Mouse (Mus musculus) embryonic facial prominence, embryonic 13.5 days (tissue): ENCODE measurements around the gene Mpped2. TPM values are rescaled to one million over a fixed set of nuclear protein-coding genes. Genes with fewer than 3 reads are reported as not detected.
A peak's percentile ranks its signal among the peaks of the same experiment; 100 is the strongest.

ENCODE experiments used
- ATAC-seq: fragments of 200-750 bp; cut with Nextera tagmentation; 2 replicates; pipeline ENCODE4 v1.8.0; 2017; ENCODE audit warnings: low read depth; ENCODE audit not compliant: insufficient number of reproducible peaks, insufficient read depth, low FRiP score, low TSS enrichment
- H3K27ac ChIP-seq: fragments of 300-500 bp; sonication (generic); 2 replicates; pipeline ENCODE4 v1.5.1; 2015; ENCODE audit warnings: moderate library complexity, mild to moderate bottlenecking, inconsistent platforms
- H3K27me3 ChIP-seq: fragments of 300-500 bp; sonication (generic); 2 replicates; pipeline ENCODE4 v1.6.1; 2015; ENCODE audit warnings: mild to moderate bottlenecking, inconsistent platforms
- H3K36me3 ChIP-seq: fragments of 300-500 bp; sonication (generic); 2 replicates; pipeline ENCODE4 v1.6.1; 2015; ENCODE audit warnings: mild to moderate bottlenecking, inconsistent platforms
- H3K4me1 ChIP-seq: fragments of 300-500 bp; sonication (generic); 2 replicates; pipeline ENCODE4 v1.6.1; 2015; ENCODE audit warnings: inconsistent platforms
- H3K4me2 ChIP-seq: fragments of 300-500 bp; sonication (generic); 2 replicates; pipeline ENCODE4 v1.6.1; 2015; ENCODE audit warnings: moderate library complexity, mild to moderate bottlenecking, inconsistent platforms
- H3K4me3 ChIP-seq: fragments of 300-500 bp; sonication (generic); 2 replicates; pipeline ENCODE4 v1.5.1; 2015; ENCODE audit warnings: mild to moderate bottlenecking, inconsistent platforms
- H3K9ac ChIP-seq: fragments of 300-500 bp; sonication (generic); 2 replicates; pipeline ENCODE4 v1.6.1; 2015; ENCODE audit warnings: mild to moderate bottlenecking, inconsistent platforms
- H3K9me3 ChIP-seq: fragments of 300-500 bp; sonication (generic); 2 replicates; pipeline ENCODE4 v1.6.1; 2016; ENCODE audit warnings: inconsistent platforms
- WGBS: fragments of 180-500 bp; shearing (Covaris S2); methylation state at CpG from one replicate; pipeline ENCODE4 v1.1.7; 2015; ENCODE audit warnings: mixed read lengths; 5-methylcytosine and 5-hydroxymethylcytosine counted together
- polyA plus RNA-seq: library from polyadenylated mRNA; unstranded; fragments of >200 nt; fragmentation: Nextera tagmentation; extraction: Ambion mirVana; gene quantifications from 2 replicates; pipeline ENCODE4 v1.2.1, GENCODE M21; 2015

Gene Mpped2
- polyA plus RNA-seq, 1 experiment from 2014 or later = 115 TPM

DNA sequence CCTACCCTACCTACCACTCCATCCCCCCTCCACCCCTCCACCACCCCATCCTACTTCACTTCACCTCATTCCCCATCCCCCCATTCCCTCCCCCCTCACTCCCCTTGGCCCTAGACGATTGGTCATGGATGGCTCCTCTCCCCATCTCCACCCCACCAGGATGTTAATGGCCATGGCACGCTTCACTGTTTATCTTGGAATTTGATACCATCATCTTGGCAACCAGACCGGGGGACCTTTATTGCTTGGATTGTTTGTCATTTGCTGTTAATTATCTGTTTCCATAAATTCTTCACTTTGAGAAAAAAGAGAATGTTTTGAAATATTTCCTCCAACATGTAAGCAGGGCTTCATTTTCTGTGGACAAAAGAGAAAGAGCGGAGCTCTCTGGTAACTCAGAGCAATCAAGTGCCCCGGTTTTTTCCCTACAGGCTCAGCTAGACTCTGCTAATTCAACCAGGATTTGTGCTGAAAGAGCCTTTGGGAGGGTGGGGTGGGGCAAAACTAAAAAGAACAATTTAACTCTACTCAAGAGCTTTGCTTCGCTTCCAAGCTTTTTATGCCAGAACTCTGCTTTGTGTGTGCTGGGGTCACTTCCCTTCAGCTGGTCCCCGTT is 17.9 kb downstream of the Mpped2 start:
- no peaks in the 10 kb centered on the region for H3K9me3 ChIP-seq
- H3K27ac ChIP-seq = peak overlapping the region; percentile 45; the same call in 1 of the 2 replicates
- no peaks in the 10 kb centered on the region for H3K27me3 ChIP-seq
- ATAC-seq = no peak
- 7% methylated on average over 7 of the region's 7 CpGs for WGBS
- no peak overlapping the region for H3K4me2 ChIP-seq
- peaks cover 3% of the 10 kb centered on the region; the same call in 1 of the 2 replicates for H3K36me3 ChIP-seq
- H3K4me1 ChIP-seq = peaks cover 55% of the 10 kb centered on the region
- H3K9ac ChIP-seq = no peak overlapping the region
- no peak overlapping the region for H3K4me3 ChIP-seq

DNA sequence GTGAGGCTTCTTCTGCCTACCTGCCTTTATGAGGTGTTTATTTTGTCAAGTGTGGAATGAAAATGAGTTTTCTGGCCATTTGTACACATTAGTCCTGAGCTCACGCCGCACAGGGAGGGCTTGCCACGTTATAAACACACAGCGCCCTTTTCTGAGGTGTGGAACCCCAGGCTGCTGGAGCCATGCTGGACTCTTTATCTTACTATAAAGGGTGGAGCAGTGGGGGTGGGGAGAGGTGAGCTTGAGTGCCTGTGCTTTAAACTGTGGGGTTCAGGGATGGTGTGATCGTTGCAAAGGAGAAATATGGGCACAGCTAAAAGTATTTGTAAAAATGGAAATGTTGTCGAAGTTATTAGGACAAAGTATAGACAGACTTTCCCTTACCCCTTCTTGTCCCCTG is 18.4 kb downstream of the Mpped2 start:
- peaks cover 51% of the 10 kb centered on the region for H3K4me1 ChIP-seq
- peak overlapping the region; percentile 45; the same call in 1 of the 2 replicates for H3K27ac ChIP-seq
- H3K9me3 ChIP-seq = no peaks in the 10 kb centered on the region
- ATAC-seq = no peak
- 56% methylated on average over 6 of the region's 6 CpGs for WGBS
- H3K9ac ChIP-seq = no peak overlapping the region
- no peak overlapping the region for H3K4me2 ChIP-seq
- no peak overlapping the region for H3K4me3 ChIP-seq
- H3K27me3 ChIP-seq = no peaks in the 10 kb centered on the region
- peaks cover 3% of the 10 kb centered on the region; the same call in 1 of the 2 replicates for H3K36me3 ChIP-seq

- Histone ChIP-seq H3K4me2 (0 out of 2 replicates have a peak overlapping the region, but pooled peaks have one; percentile 7), H3K27ac (peak overlapping the region; percentile 52), H3K4me1 (peaks cover 57% of the 10 kb centered on the region), H3K36me3 (no peaks in the 10 kb centered on the region), H3K4me3 (no peak overlapping the region), H3K9me3 (no peaks in the 10 kb centered on the region), H3K27me3 (no peaks in the 10 kb centered on the region), H3K9ac (no peak overlapping the region)
- WGBS = under 1% methylated on average over 4 of the region's 4 CpGs
- ATAC-seq = peak; percentile 76; the same call in 1 of the 2 replicates
Measured at GRCm38 (mm10) chr2:106713151-106713550, 20.1 kb downstream of the Mpped2 start.

- no peak overlapping the region for H3K4me2 ChIP-seq
- no peak overlapping the region for H3K9ac ChIP-seq
- H3K9me3 ChIP-seq = no peaks in the 10 kb centered on the region
- H3K4me3 ChIP-seq = no peak overlapping the region
- 80% methylated on average over 10 of the region's 10 CpGs for WGBS
- no peaks in the 10 kb centered on the region for H3K27me3 ChIP-seq
- H3K27ac ChIP-seq = no peak overlapping the region
- H3K36me3 ChIP-seq = no peaks in the 10 kb centered on the region
- no peak for ATAC-seq
- H3K4me1 ChIP-seq = peaks cover 69% of the 10 kb centered on the region
Measured at GRCm38 (mm10) chr2:106715674-106716364, 22.8 kb downstream of the Mpped2 start.

GRCm38 (mm10) chr2:106716365-106716717 is 23.3 kb downstream of the Mpped2 start:
- 81% methylated on average over 7 of the region's 7 CpGs for WGBS

DNA sequence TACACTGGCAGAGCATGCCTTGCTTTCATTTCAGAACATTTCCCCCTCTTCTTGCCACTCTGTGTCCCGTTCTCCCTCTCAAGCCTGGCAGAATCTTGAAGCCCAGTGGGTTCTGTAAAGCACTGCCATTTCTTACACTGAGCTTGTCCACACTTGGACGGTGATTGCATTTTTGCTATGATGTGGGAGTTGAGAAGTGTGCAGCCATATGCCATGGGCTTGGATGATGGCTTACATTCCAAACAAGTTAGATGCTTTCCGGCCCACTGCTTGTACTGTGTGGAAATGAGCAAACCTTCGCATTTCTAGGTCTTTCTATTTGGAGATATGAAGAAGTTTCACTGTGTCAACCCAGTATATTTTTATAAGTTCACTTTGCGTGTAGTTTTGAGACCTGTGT is 25.8 kb downstream of the Mpped2 start:
- peaks cover 61% of the 10 kb centered on the region for H3K4me1 ChIP-seq
- no peak for ATAC-seq

More at GRCm38 (mm10) chr2:106716365-106716717, 23.3 kb downstream of the Mpped2 start:
- ATAC-seq = no peak
- Histone ChIP-seq H3K4me1 (peaks cover 68% of the 10 kb centered on the region), H3K9ac (no peak overlapping the region), H3K9me3 (no peaks in the 10 kb centered on the region), H3K4me2 (no peak overlapping the region), H3K27ac (no peak overlapping the region), H3K4me3 (no peak overlapping the region), H3K36me3 (no peaks in the 10 kb centered on the region), H3K27me3 (no peaks in the 10 kb centered on the region)

DNA sequence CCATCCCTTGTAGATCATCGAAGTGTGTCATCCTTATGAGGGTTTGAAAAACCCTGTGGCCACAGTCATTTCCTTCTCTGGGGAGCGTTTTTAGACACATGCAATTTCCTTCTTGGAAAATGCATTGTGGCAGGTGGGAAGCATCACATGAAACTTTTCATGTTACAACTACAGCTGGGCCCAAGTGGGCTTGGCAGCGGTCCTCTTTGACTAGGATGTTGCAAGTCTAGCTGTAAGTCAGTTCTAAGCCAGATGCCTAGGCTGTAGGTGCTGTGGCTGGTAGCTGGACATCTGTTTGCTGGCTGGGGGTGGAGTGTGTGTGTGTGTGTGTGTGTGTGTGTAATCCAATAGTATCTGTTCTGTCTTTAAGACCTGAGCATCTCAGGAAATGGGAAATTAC is 26.4 kb downstream of the Mpped2 start:
- ATAC-seq = no peak
- no peak overlapping the region for H3K9ac ChIP-seq
- H3K9me3 ChIP-seq = no peaks in the 10 kb centered on the region
- WGBS = 79% methylated on average over 3 of the region's 3 CpGs
- no peak overlapping the region for H3K4me2 ChIP-seq
- H3K27ac ChIP-seq = no peak overlapping the region
- H3K27me3 ChIP-seq = no peaks in the 10 kb centered on the region
- H3K4me1 ChIP-seq = peaks cover 58% of the 10 kb centered on the region
- H3K4me3 ChIP-seq = no peak overlapping the region
- no peaks in the 10 kb centered on the region for H3K36me3 ChIP-seq

More for the DNA sequence above, 25.8 kb downstream of the Mpped2 start:
- no peaks in the 10 kb centered on the region for H3K9me3 ChIP-seq
- no peaks in the 10 kb centered on the region for H3K27me3 ChIP-seq
- H3K4me2 ChIP-seq = no peak overlapping the region
- H3K36me3 ChIP-seq = no peaks in the 10 kb centered on the region
- H3K27ac ChIP-seq = no peak overlapping the region
- 81% methylated on average over 5 of the region's 5 CpGs for WGBS
- H3K9ac ChIP-seq = no peak overlapping the region
- H3K4me3 ChIP-seq = no peak overlapping the region

DNA sequence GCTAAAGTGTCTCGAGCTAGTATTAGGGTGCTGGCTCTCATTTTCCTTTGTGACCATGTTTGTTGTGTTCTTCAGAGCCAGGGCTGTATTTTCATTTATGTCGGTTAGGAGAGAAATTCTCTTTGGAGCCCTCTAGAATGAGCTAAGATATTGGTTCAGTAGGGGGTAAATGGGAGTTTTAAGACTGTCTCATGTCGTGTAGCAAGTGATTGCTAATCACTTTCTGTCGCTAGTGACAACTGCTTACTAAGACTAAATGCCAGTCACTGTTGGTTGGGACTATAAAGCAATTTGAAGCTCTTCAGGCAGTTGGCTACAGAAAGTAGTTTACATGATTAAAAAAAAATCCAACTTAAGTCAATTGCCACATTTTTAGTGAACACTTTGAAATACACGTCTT is 27.6 kb downstream of the Mpped2 start:
- H3K27me3 ChIP-seq = no peaks in the 10 kb centered on the region
- peaks cover 7% of the 10 kb centered on the region for H3K36me3 ChIP-seq
- no peak overlapping the region for H3K4me3 ChIP-seq
- 41% methylated on average over 5 of the region's 5 CpGs for WGBS
- peaks cover 48% of the 10 kb centered on the region for H3K4me1 ChIP-seq
- no peak overlapping the region for H3K27ac ChIP-seq
- ATAC-seq = no peak
- H3K9me3 ChIP-seq = no peaks in the 10 kb centered on the region
- no peak overlapping the region for H3K4me2 ChIP-seq
- H3K9ac ChIP-seq = no peak overlapping the region

- no peaks in the 10 kb centered on the region for H3K27me3 ChIP-seq
- H3K36me3 ChIP-seq = peaks cover 19% of the 10 kb centered on the region
- H3K9ac ChIP-seq = no peak overlapping the region
- WGBS = 31% methylated on average over 4 of the region's 4 CpGs
- no peak overlapping the region for H3K4me3 ChIP-seq
- H3K9me3 ChIP-seq = no peaks in the 10 kb centered on the region
- H3K27ac ChIP-seq = no peak overlapping the region
- H3K4me2 ChIP-seq = no peak overlapping the region
- peaks cover 45% of the 10 kb centered on the region for H3K4me1 ChIP-seq
- ATAC-seq = no peak
Measured at GRCm38 (mm10) chr2:106722020-106722419, 29.0 kb downstream of the Mpped2 start.

GRCm38 (mm10) chr2:106729951-106730564 is 37.0 kb downstream of the Mpped2 start:
- 41% methylated on average over 6 of the region's 6 CpGs for WGBS
- Histone ChIP-seq H3K9ac (no peak overlapping the region), H3K9me3 (no peaks in the 10 kb centered on the region), H3K4me1 (peaks cover 51% of the 10 kb centered on the region), H3K27ac (no peak overlapping the region), H3K27me3 (no peaks in the 10 kb centered on the region), H3K36me3 (peaks cover 18% of the 10 kb centered on the region), H3K4me3 (no peak overlapping the region), H3K4me2 (no peak overlapping the region)
- ATAC-seq = no peak

DNA sequence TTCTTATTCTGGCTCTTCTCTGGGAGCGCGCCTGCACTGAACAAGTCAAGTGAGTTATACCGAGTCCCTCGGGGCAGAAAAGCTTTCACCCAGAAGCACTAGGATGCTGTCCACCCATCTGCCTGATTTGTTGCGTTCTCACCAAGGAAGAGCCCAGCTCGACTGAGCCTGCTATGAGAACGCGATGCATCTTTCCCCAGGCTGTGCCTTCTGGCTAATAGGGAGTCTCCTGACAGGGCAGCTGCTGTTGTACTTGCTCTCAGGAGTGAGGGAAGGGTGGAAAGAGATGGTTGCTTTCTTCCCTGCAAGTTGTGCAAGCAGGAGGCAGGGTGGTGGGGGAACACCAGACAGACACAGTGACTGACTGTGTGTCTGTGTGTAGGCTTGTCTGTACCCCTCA is 37.5 kb downstream of the Mpped2 start:
- no peaks in the 10 kb centered on the region for H3K27me3 ChIP-seq
- no peak overlapping the region for H3K4me3 ChIP-seq
- H3K4me1 ChIP-seq = peaks cover 55% of the 10 kb centered on the region
- H3K36me3 ChIP-seq = peaks cover 13% of the 10 kb centered on the region
- no peak overlapping the region for H3K9ac ChIP-seq
- no peak for ATAC-seq
- no peaks in the 10 kb centered on the region for H3K9me3 ChIP-seq
- 67% methylated on average over 8 of the region's 8 CpGs for WGBS
- no peak overlapping the region for H3K27ac ChIP-seq
- H3K4me2 ChIP-seq = no peak overlapping the region

DNA sequence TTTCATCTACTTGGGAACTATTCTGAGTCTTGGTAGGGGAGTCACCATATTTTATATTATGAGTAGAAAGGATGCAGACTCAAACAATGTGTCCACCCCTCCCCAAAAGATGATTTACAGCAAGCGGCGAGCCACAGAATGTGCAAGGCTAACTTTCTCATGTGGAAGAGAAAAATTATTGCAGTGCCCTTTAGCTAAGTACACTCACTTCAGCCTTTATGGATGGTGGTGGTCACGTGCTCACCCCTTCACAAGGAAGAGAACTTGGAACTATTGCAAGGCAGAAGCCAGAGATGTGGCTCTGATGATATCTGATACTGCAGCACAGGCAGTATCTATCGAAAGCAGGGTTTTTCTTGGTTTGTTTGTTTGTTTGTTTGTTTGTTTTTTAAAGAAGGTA is 38.4 kb downstream of the Mpped2 start:
- H3K4me2 ChIP-seq = no peak overlapping the region
- no peak overlapping the region for H3K9ac ChIP-seq
- H3K4me1 ChIP-seq = peaks cover 55% of the 10 kb centered on the region
- H3K9me3 ChIP-seq = no peaks in the 10 kb centered on the region
- no peak for ATAC-seq
- H3K36me3 ChIP-seq = peaks cover 5% of the 10 kb centered on the region; the same call in 1 of the 2 replicates
- WGBS = 81% methylated on average over 4 of the region's 4 CpGs
- no peaks in the 10 kb centered on the region for H3K27me3 ChIP-seq
- H3K27ac ChIP-seq = no peak overlapping the region
- no peak overlapping the region for H3K4me3 ChIP-seq
